In the genomic region with DNA sequence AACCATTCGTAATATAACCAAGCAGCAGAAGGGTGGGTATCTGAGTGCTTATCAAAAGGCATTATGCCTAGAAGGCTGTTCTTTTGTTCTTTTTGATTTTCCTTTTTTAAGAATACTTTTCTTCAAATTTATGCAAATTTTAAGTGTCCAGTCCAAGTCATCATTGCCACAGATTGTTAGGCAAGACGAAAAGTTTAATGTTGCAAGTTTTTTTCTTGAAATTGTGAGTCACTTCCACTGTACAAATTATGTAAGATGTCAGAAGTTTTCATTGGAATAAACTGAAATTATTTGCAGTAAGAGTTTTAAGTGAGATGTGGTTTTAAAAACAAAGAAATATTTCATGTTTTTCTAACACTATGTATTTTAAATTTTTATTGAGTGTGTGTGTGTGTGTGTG, we compare ENCODE assay signal across 28 mouse cellular contexts.
"Had no signal": no experiment of that assay in that cellular context is flagged by ENCODE, and none has a peak within 500 bp of the region (broad histone marks: within the 10 kb centered on the region; RNA-seq: fewer than 3 reads in every experiment).

No protein-coding gene starts in this region.

- H3K9me3 ChIP-seq: heart, embryonic 10.5 days; heart, embryonic 12.5 days; hindbrain, embryonic 10.5 days; hindbrain, embryonic 12.5 days; intestine, embryonic 15.5 days; kidney, embryonic 15.5 days; limb, embryonic 10.5 days; limb, embryonic 12.5 days; liver, embryonic 13.5 days; liver, embryonic 15.5 days had no signal

- DNase-seq: gastrocnemius, adult 2 months; gastrocnemius, postnatal 10 days; gastrocnemius, postnatal 25 days; heart, adult 18-20 months; heart, postnatal 10 days; heart, postnatal 4 days; kidney, adult 18-20 months; kidney, adult 9 months; kidney, postnatal 25 days; kidney, postnatal 4 days; liver; liver, embryonic 13.5 days had no signal

- H3K36me3 ChIP-seq: heart, embryonic 10.5 days; heart, embryonic 12.5 days; hindbrain, embryonic 10.5 days; hindbrain, embryonic 12.5 days; intestine, embryonic 15.5 days; kidney, embryonic 15.5 days; limb, embryonic 10.5 days; limb, embryonic 12.5 days; liver, embryonic 13.5 days; liver, embryonic 15.5 days had no signal

- H3K27ac ChIP-seq: gastrocnemius, adult 2 months; heart, embryonic 10.5 days; hindbrain, embryonic 10.5 days; hindbrain, embryonic 12.5 days; hindbrain, embryonic 14.5 days; intestine, embryonic 15.5 days; kidney, embryonic 15.5 days; kidney, postnatal 0 days; left cerebral cortex, adult 2 months; limb, embryonic 10.5 days; limb, embryonic 12.5 days; liver, embryonic 13.5 days; liver, embryonic 15.5 days had no signal

- H3K4me3 ChIP-seq: gastrocnemius, adult 2 months; heart, embryonic 10.5 days; heart, embryonic 12.5 days; hindbrain, embryonic 10.5 days; hindbrain, embryonic 12.5 days; intestine, embryonic 15.5 days; kidney, embryonic 15.5 days; left cerebral cortex, adult 2 months; limb, embryonic 10.5 days; limb, embryonic 12.5 days; liver, embryonic 13.5 days; liver, embryonic 15.5 days had no signal

- H3K27me3 ChIP-seq: heart, embryonic 12.5 days; hindbrain, embryonic 12.5 days; intestine, embryonic 15.5 days; kidney, embryonic 15.5 days; limb, embryonic 12.5 days; liver, embryonic 13.5 days; liver, embryonic 15.5 days had no signal

- ATAC-seq: hindbrain, embryonic 16.5 days; inflammation-experienced regulatory T-cells, adult 6 months; intestine, embryonic 15.5 days; intestine, postnatal 0 days had no signal

- H3K9ac ChIP-seq: heart, embryonic 12.5 days; hindbrain, embryonic 12.5 days; hindbrain, embryonic 14.5 days; intestine, embryonic 15.5 days; kidney, embryonic 15.5 days; limb, embryonic 12.5 days; liver, embryonic 13.5 days; liver, embryonic 15.5 days had no signal

- H3K4me1 ChIP-seq: heart, embryonic 10.5 days; heart, embryonic 12.5 days; hindbrain, embryonic 10.5 days; hindbrain, embryonic 12.5 days; intestine, embryonic 15.5 days; kidney, embryonic 15.5 days; limb, embryonic 10.5 days; limb, embryonic 12.5 days; liver, embryonic 13.5 days; liver, embryonic 15.5 days had no signal

- H3K4me2 ChIP-seq: heart, embryonic 12.5 days; hindbrain, embryonic 12.5 days; hindbrain, embryonic 14.5 days; intestine, embryonic 15.5 days; kidney, embryonic 15.5 days; limb, embryonic 12.5 days; liver, embryonic 11.5 days; liver, embryonic 13.5 days; liver, embryonic 15.5 days had no signal
